Mouse (Mus musculus) small intestine, adult 2 months (tissue): Measurements from ENCODE around the gene Cdk14.

Experiments used
- CTCF ChIP-seq: fragments of 200-500 bp; IDR thresholded peaks from 2 replicates; pipeline ENCODE4 v1.5.1; 2012; ENCODE audit warnings: low read depth, mild to moderate bottlenecking, control low read depth, inconsistent platforms, low read length, moderate library complexity, mixed read lengths; ENCODE audit not compliant: insufficient replicate concordance, insufficient read length; ENCODE audit errors: extremely low read depth
- POLR2A ChIP-seq: fragments of 200-500 bp; IDR thresholded peaks from 2 replicates; pipeline ENCODE4 v1.6.1; 2012; ENCODE audit warnings: low read depth, mild to moderate bottlenecking, control low read depth, inconsistent platforms, low read length, moderate library complexity

- TF ChIP-seq CTCF, result no peak
- no peak for TF ChIP-seq POLR2A
These were observed 488.5 kb downstream of the Cdk14 start for GRCm38 (mm10) chr5:4931539-4932143.
